Mouse (Mus musculus) macrophage (primary cell): Measurements from ENCODE around the gene Fsip1. TPM values are rescaled to one million over a fixed set of nuclear protein-coding genes. Genes with fewer than 3 reads are reported as not detected.
A peak's percentile ranks its signal among the peaks of the same experiment; 100 is the strongest.

ENCODE experiments used
- H3K27ac ChIP-seq: fragments of 350-480 bp; formaldehyde crosslinking; 2 replicates; pipeline ENCODE4 v1.9.0; 2021
- H3K36me3 ChIP-seq: fragments of 350-480 bp; formaldehyde crosslinking; 2 replicates; pipeline ENCODE4 v1.9.0; 2021; ENCODE audit errors: inconsistent target
- H3K4me3 ChIP-seq: fragments of 350-480 bp; formaldehyde crosslinking; 2 replicates; pipeline ENCODE4 v1.9.0; 2021; ENCODE audit errors: inconsistent target
- H3K79me2 ChIP-seq: fragments of 350-480 bp; formaldehyde crosslinking; 2 replicates; pipeline ENCODE4 v1.9.0; 2021; ENCODE audit errors: inconsistent target
- WGBS: methylation state at CpG from one replicate; pipeline ENCODE4 v1.1.7; 2026; ENCODE audit warnings: inconsistent platforms; ENCODE audit not compliant: missing documents; 5-methylcytosine and 5-hydroxymethylcytosine counted together
- polyA plus RNA-seq: library from polyadenylated mRNA; stranded (reverse); fragments of 250-400 nt; gene quantifications from 3 replicates; pipeline ENCODE4 v1.2.4, GENCODE M21; 2018; ENCODE audit warnings: inconsistent platforms

Fsip1 gene
- polyA plus RNA-seq, 1 experiment from 2014 or later = 0.33 TPM

DNA sequence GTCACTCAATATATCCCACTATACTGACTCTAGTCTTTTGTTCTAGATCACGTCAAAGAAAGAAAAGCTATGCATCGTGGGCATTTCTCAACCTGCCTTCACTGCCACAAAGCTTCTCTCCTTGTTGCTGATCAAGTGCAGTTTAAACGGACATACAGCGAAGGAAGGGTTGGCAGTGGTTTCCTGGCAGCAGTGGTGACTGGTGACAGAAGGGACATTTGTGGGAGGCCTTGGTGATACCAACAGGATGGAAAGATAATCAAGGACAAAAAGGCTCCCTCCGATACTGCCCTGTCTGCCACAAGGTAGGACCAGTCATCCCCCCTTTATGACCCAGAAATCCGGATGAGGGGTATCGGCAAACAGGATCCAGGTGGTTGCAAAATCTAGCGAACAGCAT is 21.5 kb upstream of the Fsip1 start:
- H3K4me3 ChIP-seq = no peak overlapping the region
- no peaks in the 10 kb centered on the region for H3K36me3 ChIP-seq
- no peak overlapping the region for H3K27ac ChIP-seq
- 90% methylated on average over 8 of the region's 8 CpGs for WGBS
- H3K79me2 ChIP-seq = no peaks in the 10 kb centered on the region

DNA sequence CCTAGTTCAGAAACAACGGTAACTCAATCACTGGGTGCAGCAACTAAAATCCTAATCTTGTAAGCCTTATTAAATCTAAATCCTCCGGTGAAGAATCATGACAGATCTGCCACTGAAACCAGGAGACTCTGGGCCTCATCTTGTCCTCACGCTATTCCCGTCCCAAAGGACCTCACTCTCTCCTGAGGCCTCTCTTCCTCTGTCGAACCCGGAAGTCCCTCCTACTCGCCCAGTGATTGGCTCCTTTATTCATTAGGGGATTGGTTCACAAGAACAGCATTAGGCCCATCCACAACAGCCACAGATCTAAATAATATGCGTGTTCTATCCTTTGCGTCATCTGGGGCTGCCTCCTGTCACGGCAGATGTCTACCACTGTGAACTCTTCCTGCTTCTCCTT is 14.8 kb upstream of the Fsip1 start:
- Histone ChIP-seq H3K79me2 (no peaks in the 10 kb centered on the region), H3K27ac (no peak overlapping the region), H3K4me3 (no peak overlapping the region), H3K36me3 (no peaks in the 10 kb centered on the region)
- 94% methylated on average over 10 of the region's 10 CpGs for WGBS

DNA sequence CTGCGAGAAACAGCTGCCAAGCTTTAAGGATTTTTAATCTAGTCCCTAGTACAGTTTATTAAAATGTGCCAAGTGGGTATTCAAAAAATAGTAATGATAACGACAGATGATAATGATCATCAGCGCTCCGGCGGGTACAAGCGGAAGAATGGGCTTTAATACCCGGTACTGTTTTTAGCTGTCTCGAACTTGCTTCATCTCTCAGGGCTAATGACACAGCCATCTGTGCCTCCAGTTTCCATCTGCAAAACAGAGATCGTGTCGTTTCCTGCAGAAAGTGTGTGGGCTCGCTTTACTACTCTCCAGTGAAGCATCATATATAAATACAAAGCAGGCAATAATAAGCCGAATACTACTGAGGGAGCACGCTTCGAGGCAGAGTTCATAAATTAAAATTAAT is 13.4 kb upstream of the Fsip1 start:
- H3K27ac ChIP-seq = no peak overlapping the region
- H3K36me3 ChIP-seq = no peaks in the 10 kb centered on the region
- WGBS = 93% methylated on average over 11 of the region's 14 CpGs
- no peak overlapping the region for H3K4me3 ChIP-seq
- no peaks in the 10 kb centered on the region for H3K79me2 ChIP-seq

DNA sequence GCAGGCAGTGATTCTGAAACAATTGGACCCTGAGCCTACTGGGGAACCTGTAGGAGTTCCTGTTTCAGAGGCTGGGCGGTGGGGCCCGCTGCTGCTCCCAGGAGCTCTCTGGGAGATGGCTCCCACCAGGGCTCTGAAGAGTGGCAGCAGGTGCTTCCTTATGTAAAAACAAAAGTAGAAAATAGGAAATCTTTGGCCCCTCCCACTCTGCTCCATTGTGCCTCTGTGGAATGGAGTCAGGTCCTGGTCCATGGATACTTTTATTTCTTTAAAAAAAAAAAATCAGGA is 7.1 kb upstream of the Fsip1 start:
- Histone ChIP-seq H3K27ac (peak overlapping the region; percentile 75), H3K79me2 (no peaks in the 10 kb centered on the region), H3K4me3 (no peak overlapping the region), H3K36me3 (no peaks in the 10 kb centered on the region)
- 6% methylated on average over 2 of the region's 2 CpGs for WGBS

DNA sequence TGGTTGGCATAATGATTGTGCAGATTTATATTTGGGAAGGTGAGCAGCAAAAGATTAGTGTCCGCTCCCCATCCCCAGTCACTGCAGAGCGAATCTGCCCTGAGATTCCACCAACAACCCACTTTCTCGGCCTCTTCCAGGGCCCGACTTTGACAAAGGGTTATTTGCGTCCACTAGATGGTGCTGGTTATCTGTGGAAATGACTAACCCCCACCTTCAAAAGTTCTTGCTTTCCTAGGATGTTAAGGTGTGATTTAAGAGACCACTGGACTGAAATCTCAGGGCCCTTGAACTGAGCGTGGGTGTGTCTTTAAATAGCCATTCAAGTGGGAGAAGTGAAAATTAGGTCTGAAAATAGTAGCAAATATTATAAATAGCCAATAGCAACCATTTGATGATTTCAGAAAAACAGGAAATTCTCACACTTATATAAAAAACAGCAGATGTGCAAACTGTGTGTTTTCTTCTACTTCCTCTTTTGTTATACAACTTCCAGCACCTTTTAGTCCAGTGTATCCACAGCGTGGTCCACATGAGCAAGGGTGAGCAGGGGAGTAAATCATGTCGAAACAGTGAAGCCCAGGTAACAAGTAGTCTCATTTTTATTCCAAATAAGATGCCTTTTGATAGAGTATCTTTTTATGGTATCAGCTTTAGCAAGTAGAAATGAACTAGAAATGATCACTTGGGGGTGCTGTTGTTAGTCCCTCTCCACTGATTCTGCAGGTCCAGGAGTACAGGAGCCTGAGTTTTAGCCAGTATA is 6.6 kb upstream of the Fsip1 start:
- Histone ChIP-seq H3K27ac (peak overlapping the region; percentile 75), H3K79me2 (no peaks in the 10 kb centered on the region), H3K4me3 (no peak overlapping the region), H3K36me3 (no peaks in the 10 kb centered on the region)
- 4% methylated on average over 8 of the region's 8 CpGs for WGBS

DNA sequence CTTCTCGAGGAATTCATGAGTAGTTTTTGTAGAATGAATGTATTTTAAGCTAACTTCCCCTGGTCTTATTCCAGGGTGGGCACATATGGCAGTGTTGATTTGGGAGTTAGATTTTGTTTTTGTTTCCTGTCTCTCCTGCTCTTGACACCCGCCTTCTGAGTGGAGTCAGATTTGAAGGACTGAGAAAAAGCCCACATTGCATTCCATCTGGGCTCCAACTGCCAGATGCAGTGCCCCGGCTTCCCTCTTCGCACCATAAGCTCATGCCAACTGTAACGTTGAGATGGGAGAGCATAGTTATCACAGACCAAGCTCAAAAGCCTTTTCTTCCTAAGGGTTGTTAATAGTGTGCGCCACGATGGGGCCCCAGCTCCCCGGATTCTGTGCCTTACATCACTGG is 5.9 kb upstream of the Fsip1 start:
- H3K27ac ChIP-seq = no peak overlapping the region
- no peak overlapping the region for H3K4me3 ChIP-seq
- H3K36me3 ChIP-seq = no peaks in the 10 kb centered on the region
- H3K79me2 ChIP-seq = no peaks in the 10 kb centered on the region
- 53% methylated on average over 8 of the region's 8 CpGs for WGBS

DNA sequence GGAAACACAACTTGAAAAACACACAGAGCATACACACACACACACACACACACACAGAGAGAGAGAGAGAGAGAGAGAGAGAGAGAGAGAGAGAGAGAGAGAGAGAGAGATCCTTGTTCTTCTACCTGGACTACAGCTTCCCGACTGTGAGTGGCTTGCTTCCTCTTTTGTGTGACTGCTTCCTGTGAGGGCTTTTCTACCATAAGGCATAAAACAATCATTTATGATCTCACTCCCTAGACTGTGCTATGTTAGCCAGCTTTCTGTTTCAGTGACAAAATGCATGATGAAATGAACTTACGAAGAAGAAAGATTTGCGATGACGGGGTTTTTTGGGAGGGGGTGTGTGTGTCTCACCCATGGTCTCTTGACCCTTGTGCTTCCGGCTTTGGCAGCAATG is 3.0 kb upstream of the Fsip1 start:
- peak overlapping the region; percentile 33; the same call in 1 of the 2 replicates for H3K27ac ChIP-seq
- no peak overlapping the region for H3K4me3 ChIP-seq
- no peaks in the 10 kb centered on the region for H3K79me2 ChIP-seq
- 44% methylated on average over 4 of the region's 5 CpGs for WGBS
- H3K36me3 ChIP-seq = no peaks in the 10 kb centered on the region

DNA sequence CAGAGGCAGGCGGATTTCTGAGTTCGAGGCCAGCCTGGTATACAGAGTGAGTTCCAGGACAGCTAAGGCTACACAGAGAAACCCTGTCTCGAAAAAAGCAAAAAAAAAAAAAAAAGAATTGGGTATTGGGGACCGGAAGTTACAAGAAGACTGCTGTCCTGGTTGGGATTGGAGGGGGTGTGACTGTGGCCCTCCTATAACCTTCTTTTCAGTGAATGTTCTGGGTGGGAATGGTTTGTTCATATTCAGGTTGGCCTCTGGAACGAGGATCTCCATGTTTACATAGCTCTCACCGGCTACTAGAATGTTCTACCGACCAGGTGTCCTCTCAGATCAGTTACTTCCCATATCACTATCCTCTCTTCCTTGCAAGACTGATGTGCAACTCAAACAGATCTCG is 328 bp upstream of the Fsip1 start:
- 76% methylated on average over 7 of the region's 8 CpGs for WGBS
- H3K4me3 ChIP-seq = peak overlapping the region; percentile 43
- H3K36me3 ChIP-seq = no peaks in the 10 kb centered on the region
- no peak overlapping the region for H3K27ac ChIP-seq
- H3K79me2 ChIP-seq = no peaks in the 10 kb centered on the region

DNA sequence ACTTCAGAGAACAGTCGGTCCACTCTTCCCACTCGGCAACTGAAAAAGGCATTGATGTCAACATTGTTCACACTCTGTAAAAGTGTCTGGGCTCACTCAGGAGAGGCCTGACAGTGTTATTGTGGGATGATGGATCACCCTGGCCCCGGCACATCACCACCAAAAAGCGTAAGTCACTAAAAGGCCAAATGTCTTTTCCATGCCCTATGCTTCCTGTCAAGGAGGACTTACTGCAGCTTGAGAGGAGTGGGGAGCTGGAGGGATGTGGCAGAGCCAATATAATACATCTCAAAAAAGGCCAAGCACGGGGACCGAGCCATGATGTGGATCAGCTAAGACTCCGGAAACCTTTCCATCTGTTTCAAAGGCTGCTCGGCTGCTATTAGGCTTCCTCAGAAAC is 2.2 kb downstream of the Fsip1 start:
- WGBS = 83% methylated on average over 8 of the region's 8 CpGs
- no peaks in the 10 kb centered on the region for H3K79me2 ChIP-seq
- H3K27ac ChIP-seq = no peak overlapping the region
- no peaks in the 10 kb centered on the region for H3K36me3 ChIP-seq
- H3K4me3 ChIP-seq = no peak overlapping the region

DNA sequence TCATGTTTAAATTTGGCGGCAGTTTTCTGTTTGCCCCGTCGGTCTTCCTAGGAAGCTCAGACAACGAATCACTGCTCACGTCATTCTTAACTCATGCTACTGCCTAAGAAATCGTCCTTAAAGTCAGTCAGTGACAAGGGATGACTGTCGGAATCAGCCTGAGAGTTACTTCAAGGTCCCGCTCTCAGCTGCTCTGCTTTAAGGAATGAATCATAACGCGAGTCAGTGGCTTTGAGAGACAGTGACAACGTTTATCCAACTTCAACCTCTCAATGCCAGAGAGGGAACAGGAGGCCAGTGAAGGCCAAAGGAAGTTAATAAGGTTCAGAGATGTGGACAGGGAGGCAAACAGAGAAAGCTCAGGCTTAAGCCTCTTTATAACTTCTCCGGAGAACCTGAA is 7.8 kb downstream of the Fsip1 start:
- no peaks in the 10 kb centered on the region for H3K79me2 ChIP-seq
- WGBS = 78% methylated on average over 11 of the region's 12 CpGs
- H3K27ac ChIP-seq = no peak overlapping the region
- no peak overlapping the region for H3K4me3 ChIP-seq
- no peaks in the 10 kb centered on the region for H3K36me3 ChIP-seq

DNA sequence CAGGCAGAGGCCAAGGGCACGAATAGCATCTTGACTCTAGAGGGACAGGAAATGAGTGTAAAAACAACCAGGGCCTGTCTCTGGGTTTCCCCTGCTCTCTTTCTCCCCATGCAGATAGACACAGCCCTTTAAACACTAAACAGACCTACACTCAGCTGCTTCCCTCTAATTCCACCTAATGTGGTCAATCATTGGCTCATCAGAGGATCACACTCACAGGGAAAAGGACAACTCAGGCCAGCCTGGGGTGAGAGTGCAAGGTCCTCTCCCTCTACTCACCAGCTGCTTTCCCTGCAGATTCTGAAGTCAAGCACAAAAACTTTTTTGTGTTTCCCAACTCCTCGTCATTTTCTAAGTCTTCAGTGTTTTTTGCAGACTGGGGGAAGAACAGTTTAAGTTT is 8.8 kb downstream of the Fsip1 start:
- Histone ChIP-seq H3K36me3 (no peaks in the 10 kb centered on the region), H3K4me3 (no peak overlapping the region), H3K27ac (no peak overlapping the region), H3K79me2 (no peaks in the 10 kb centered on the region)
- 47% methylated on average over 1 of the region's 2 CpGs for WGBS

DNA sequence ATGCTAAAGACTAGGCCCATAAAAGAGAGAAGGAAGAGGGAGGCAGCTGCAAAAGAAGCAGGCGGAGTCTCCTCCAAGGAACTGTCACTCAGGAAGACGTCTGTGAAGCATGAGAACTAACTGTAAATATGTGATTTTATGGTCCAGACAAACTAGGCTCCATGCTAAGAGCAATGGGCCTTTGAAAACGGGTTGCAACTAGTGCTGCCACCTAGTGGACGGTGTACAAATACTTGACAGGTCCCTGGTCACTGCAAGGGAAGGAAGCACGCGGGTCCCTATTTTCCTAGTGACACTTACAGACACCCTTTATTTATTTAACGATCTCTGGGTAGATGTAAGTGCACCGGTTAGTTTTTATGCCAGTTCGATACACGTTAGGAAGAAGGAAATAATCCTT is 10.9 kb downstream of the Fsip1 start:
- 10% methylated on average over 10 of the region's 10 CpGs for WGBS
- Histone ChIP-seq H3K27ac (no peak overlapping the region), H3K4me3 (no peak overlapping the region), H3K36me3 (no peaks in the 10 kb centered on the region), H3K79me2 (no peaks in the 10 kb centered on the region)

DNA sequence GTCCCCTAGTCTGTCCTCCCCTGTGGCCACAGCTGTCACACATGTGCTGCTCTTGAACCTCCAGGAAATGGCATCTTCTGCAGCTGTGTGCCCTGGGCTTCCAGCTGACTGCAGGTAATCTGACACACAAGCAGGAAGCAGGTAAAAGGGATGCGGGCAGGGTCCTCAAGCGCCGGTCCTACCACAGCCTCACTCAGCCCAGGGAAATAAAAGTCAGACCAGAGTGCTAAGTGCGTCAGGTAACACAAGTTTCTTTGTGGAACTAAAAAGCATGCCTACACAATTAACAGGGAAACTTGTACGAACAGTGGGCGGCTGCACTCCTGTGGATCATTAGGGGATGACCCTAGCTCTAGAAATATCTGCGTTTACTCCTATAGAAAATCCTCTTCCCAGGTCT is 20.6 kb downstream of the Fsip1 start:
- Histone ChIP-seq H3K36me3 (no peaks in the 10 kb centered on the region), H3K4me3 (no peak overlapping the region), H3K27ac (no peak overlapping the region), H3K79me2 (no peaks in the 10 kb centered on the region)
- 92% methylated on average over 7 of the region's 7 CpGs for WGBS

DNA sequence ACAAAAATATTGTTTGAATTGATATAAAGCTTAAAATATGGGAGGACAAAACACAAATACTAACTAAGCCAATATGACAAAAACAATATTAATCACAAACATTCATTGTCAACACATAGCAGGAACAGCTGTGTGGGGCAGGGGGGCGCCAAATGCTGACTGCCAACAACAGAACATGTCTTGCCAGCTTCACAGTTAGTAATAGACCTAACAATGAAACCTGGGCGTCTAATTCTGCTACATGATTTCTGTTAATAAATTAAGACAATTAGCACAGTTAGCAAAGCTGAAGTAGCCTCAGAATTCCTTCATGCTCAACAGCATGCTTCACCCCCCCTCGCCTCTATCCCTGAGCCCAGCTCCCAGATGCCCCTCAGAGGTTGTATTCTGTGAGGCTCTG is 21.2 kb downstream of the Fsip1 start:
- Histone ChIP-seq H3K79me2 (no peaks in the 10 kb centered on the region), H3K4me3 (no peak overlapping the region), H3K27ac (no peak overlapping the region), H3K36me3 (no peaks in the 10 kb centered on the region)
- 89% methylated on average over 3 of the region's 3 CpGs for WGBS

DNA sequence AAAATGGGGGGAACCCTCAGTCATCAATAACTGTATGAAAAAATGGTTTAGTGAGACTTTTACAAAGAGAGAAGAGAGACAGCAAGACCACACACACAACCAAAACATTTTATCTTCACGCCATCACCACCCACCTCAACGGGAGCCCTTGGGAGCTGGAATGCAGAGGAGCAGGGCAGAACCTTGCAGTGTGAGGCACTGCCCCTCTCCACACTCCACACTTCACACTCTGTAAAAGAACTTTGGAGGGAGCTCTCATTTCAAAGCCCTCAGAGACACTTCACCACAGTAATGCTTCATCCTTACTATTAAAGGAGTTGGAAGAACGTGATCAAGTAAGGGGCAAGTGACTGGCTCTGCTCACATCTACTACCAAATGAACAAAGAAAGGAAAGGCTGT is 26.2 kb downstream of the Fsip1 start:
- Histone ChIP-seq H3K79me2 (no peaks in the 10 kb centered on the region), H3K36me3 (no peaks in the 10 kb centered on the region), H3K27ac (no peak overlapping the region), H3K4me3 (no peak overlapping the region)
- 97% methylated on average over 3 of the region's 3 CpGs for WGBS

DNA sequence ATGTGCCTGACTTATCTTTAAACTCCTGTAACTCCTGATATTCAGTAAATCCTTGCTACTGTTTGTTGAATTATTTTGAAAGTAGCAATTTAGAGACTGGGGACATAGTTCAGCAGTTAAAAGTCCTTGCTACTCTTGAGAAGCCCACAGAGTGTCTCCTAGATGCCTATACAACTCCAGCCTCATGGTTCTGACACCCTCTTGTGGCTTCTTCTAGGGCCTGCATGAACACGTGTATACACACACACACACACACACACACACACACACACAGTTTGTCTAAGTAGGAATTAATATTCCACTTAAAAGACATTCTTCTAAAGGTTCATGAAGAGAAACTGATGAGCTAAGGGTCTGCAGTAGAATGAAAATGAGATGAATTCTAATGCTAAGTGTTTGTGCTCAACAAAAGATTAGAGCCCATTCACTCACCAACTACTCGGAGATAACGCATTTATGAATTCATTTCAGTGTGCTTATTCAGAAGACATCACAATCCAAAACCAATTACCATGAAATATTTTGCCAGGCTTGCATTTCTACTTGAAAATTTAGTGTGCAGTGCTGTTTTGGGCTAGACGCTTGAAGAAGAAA is 28.2 kb downstream of the Fsip1 start:
- Histone ChIP-seq H3K79me2 (no peaks in the 10 kb centered on the region), H3K27ac (no peak overlapping the region), H3K4me3 (no peak overlapping the region), H3K36me3 (no peaks in the 10 kb centered on the region)
- 93% methylated on average over 4 of the region's 4 CpGs for WGBS
